Mouse (Mus musculus) neural tube, embryonic 14.5 days (tissue): Measurements from ENCODE around the gene Otof. TPM values are rescaled to one million over a fixed set of nuclear protein-coding genes. Genes with fewer than 3 reads are reported as not detected.

Experiments
- ATAC-seq: fragments of 200-750 bp; cut with Nextera tagmentation; 2 replicates; pipeline ENCODE4 v1.8.0; 2017; ENCODE audit warnings: low read depth, mild to moderate bottlenecking, moderate TSS enrichment, moderate library complexity
- H3K27ac ChIP-seq: fragments of 300-500 bp; sonication (generic); 2 replicates; pipeline ENCODE4 v1.5.1; 2014; ENCODE audit warnings: low read depth, mild to moderate bottlenecking, control low read depth, low read length, moderate library complexity, mixed read lengths
- H3K27me3 ChIP-seq: fragments of 300-500 bp; sonication (generic); 2 replicates; pipeline ENCODE4 v1.6.1; 2014; ENCODE audit warnings: low read length; ENCODE audit not compliant: control insufficient read depth, insufficient read depth
- H3K36me3 ChIP-seq: fragments of 300-500 bp; sonication (generic); 2 replicates; pipeline ENCODE4 v1.6.1; 2014; ENCODE audit warnings: low read length, mixed read lengths; ENCODE audit not compliant: control insufficient read depth, insufficient read depth
- H3K4me1 ChIP-seq: fragments of 300-500 bp; sonication (generic); 2 replicates; pipeline ENCODE4 v1.6.1; 2014; ENCODE audit warnings: low read length; ENCODE audit not compliant: control insufficient read depth, insufficient read depth
- H3K4me2 ChIP-seq: fragments of 300-500 bp; sonication (generic); 2 replicates; pipeline ENCODE4 v1.6.1; 2014; ENCODE audit warnings: mild to moderate bottlenecking, low read depth, low read length, control low read depth
- H3K4me3 ChIP-seq: fragments of 300-500 bp; sonication (generic); 2 replicates; pipeline ENCODE4 v1.5.1; 2014; ENCODE audit warnings: low read depth, low read length, control low read depth, mixed read lengths
- H3K9ac ChIP-seq: fragments of 300-500 bp; sonication (generic); replicated peaks from 2 replicates; pipeline ENCODE4 v1.6.1; 2014; ENCODE audit warnings: low read depth, mild to moderate bottlenecking, control low read depth, low read length, mixed read lengths
- H3K9me3 ChIP-seq: fragments of 300-500 bp; sonication (generic); 2 replicates; pipeline ENCODE4 v1.6.1; 2016; ENCODE audit warnings: low read length; ENCODE audit not compliant: control insufficient read depth
- WGBS: fragments of 180-500 bp; shearing (Covaris S2); extraction: QIAGEN DNeasy Blood & Tissue Kit; methylation state at CpG from one replicate; pipeline ENCODE4 v1.1.7; 2014; 5-methylcytosine and 5-hydroxymethylcytosine counted together
- polyA plus RNA-seq: library from polyadenylated mRNA; unstranded; fragments of >200 nt; fragmentation: Nextera tagmentation; extraction: Ambion mirVana; gene quantifications from 2 replicates; pipeline ENCODE4 v1.2.1, GENCODE M21; 2014

The Otof gene
- polyA plus RNA-seq, 1 experiment from 2014 or later: 5.8 TPM

- Histone ChIP-seq H3K9ac (no peak overlapping the region), H3K9me3 (no peaks in the 10 kb centered on the region), H3K4me3 (no peak overlapping the region), H3K27ac (no peak overlapping the region), H3K36me3 (no peaks in the 10 kb centered on the region), H3K27me3 (no peaks in the 10 kb centered on the region), H3K4me1 (no peaks in the 10 kb centered on the region; the same call in 1 of the 2 replicates), H3K4me2 (no peak overlapping the region)
- ATAC-seq: no peak
- WGBS: 72% methylated on average over 2 of the region's 2 CpGs
These were observed 46.4 kb downstream of the Otof start for GRCm38 (mm10) chr5:30415381-30415780.

GRCm38 (mm10) chr5:30411524-30411923, 50.2 kb downstream of the Otof start:
- no peak overlapping the region for H3K27ac ChIP-seq
- WGBS: 42% methylated on average over 10 of the region's 10 CpGs
- H3K36me3 ChIP-seq: no peaks in the 10 kb centered on the region
- no peak overlapping the region for H3K4me2 ChIP-seq
- no peaks in the 10 kb centered on the region for H3K27me3 ChIP-seq
- no peak overlapping the region for H3K4me3 ChIP-seq
- no peak for ATAC-seq
- H3K9me3 ChIP-seq: no peaks in the 10 kb centered on the region
- no peak overlapping the region for H3K9ac ChIP-seq
- no peaks in the 10 kb centered on the region; the same call in 1 of the 2 replicates for H3K4me1 ChIP-seq

- Histone ChIP-seq H3K36me3 (no peaks in the 10 kb centered on the region), H3K27me3 (no peaks in the 10 kb centered on the region), H3K9me3 (no peaks in the 10 kb centered on the region), H3K9ac (no peak overlapping the region), H3K27ac (no peak overlapping the region), H3K4me3 (no peak overlapping the region), H3K4me1 (no peaks in the 10 kb centered on the region), H3K4me2 (no peak overlapping the region)
- WGBS: 12% methylated on average over 9 of the region's 9 CpGs
- no peak for ATAC-seq
These were observed 54.9 kb downstream of the Otof start for GRCm38 (mm10) chr5:30406876-30407275.

- no peak for ATAC-seq
These were observed 60.6 kb downstream of the Otof start for GRCm38 (mm10) chr5:30401165-30401564.

GRCm38 (mm10) chr5:30400521-30400920, 61.2 kb downstream of the Otof start:
- H3K27me3 ChIP-seq: no peaks in the 10 kb centered on the region
- ATAC-seq: no peak
- H3K4me3 ChIP-seq: no peak overlapping the region
- no peaks in the 10 kb centered on the region for H3K9me3 ChIP-seq
- H3K4me2 ChIP-seq: no peak overlapping the region
- WGBS: 87% methylated on average over 5 of the region's 5 CpGs
- no peak overlapping the region for H3K9ac ChIP-seq
- H3K4me1 ChIP-seq: no peaks in the 10 kb centered on the region
- H3K27ac ChIP-seq: no peak overlapping the region
- no peaks in the 10 kb centered on the region for H3K36me3 ChIP-seq

More at GRCm38 (mm10) chr5:30401165-30401564, 60.6 kb downstream of the Otof start:
- Histone ChIP-seq H3K27me3 (no peaks in the 10 kb centered on the region), H3K36me3 (no peaks in the 10 kb centered on the region), H3K9me3 (no peaks in the 10 kb centered on the region), H3K9ac (no peak overlapping the region), H3K4me1 (no peaks in the 10 kb centered on the region), H3K4me2 (no peak overlapping the region), H3K27ac (no peak overlapping the region), H3K4me3 (no peak overlapping the region)
- 12% methylated on average over 8 of the region's 8 CpGs for WGBS

DNA sequence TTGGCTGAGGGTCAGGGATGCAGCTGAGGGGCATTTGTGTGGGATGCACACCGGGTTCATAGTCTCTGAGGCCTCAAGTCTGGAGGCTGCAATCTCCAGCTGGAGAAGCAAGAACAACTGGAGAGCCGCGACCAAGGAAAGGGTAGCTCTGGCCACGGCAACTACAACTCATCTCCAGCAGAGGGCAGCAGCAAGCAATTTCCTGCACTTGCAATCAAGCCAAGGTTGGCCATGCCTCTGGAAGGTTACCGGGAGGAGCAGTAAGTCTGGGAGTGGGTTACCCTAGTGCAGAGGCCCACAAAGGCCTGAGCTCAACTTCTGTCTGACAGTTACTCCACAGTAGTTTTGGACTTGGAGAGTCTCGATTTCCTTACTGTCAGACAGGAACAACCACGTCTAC, 70.3 kb downstream of the Otof start:
- H3K4me1 ChIP-seq: no peaks in the 10 kb centered on the region
- no peaks in the 10 kb centered on the region for H3K9me3 ChIP-seq
- no peaks in the 10 kb centered on the region for H3K27me3 ChIP-seq
- WGBS: 27% methylated on average over 7 of the region's 7 CpGs
- H3K4me2 ChIP-seq: no peak overlapping the region
- H3K4me3 ChIP-seq: no peak overlapping the region
- ATAC-seq: peak; percentile 58; the same call in 1 of the 2 replicates
- no peaks in the 10 kb centered on the region for H3K36me3 ChIP-seq
- no peak overlapping the region for H3K9ac ChIP-seq
- H3K27ac ChIP-seq: no peak overlapping the region

DNA sequence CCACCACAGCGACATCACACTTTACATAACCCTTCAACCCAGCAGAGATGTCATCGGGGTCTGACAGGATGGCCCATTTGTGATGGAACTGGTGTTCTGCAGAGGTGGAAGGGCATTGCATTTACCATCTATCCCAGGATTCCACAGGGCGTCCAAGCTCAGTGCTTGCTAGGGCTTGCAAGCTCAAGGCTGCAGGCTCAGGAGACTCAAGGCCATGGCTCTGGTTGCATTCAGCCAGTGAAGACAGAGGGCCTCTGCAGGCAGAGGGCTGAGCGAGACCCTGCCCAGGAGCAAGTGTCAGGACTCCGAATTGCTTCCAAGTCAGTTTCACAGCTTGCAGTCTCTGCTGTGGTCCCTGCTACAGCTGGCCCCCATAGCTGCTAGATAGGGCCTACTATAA, 71.9 kb downstream of the Otof start:
- Histone ChIP-seq H3K4me2 (no peak overlapping the region), H3K4me1 (no peaks in the 10 kb centered on the region), H3K36me3 (no peaks in the 10 kb centered on the region), H3K27me3 (no peaks in the 10 kb centered on the region), H3K9ac (no peak overlapping the region), H3K4me3 (no peak overlapping the region), H3K27ac (no peak overlapping the region), H3K9me3 (no peaks in the 10 kb centered on the region)
- 91% methylated on average over 5 of the region's 5 CpGs for WGBS
- no peak for ATAC-seq

DNA sequence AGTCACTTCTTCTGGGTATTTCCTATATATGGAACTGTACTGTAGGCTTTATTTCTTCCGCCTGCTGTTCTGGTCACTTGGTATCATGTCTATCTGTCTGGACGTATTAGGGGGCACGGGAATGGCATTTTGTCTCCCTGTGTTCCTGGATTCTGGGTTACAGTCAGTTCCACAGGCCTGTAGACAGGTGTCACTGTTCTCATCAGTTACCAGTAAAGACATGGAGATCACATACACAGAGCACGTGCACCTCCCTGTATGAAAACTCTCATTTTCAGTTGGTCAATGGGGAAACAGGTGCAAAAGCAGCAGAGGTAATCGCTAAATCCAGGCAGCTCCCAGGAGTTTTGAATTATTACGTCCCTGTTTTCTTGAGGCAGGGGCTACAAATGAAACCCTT, 74.0 kb downstream of the Otof start:
- H3K4me2 ChIP-seq: no peak overlapping the region
- no peak overlapping the region for H3K9ac ChIP-seq
- no peaks in the 10 kb centered on the region for H3K9me3 ChIP-seq
- H3K27ac ChIP-seq: no peak overlapping the region
- no peaks in the 10 kb centered on the region for H3K36me3 ChIP-seq
- WGBS: 87% methylated on average over 6 of the region's 6 CpGs
- H3K4me3 ChIP-seq: no peak overlapping the region
- H3K4me1 ChIP-seq: no peaks in the 10 kb centered on the region
- no peak for ATAC-seq
- H3K27me3 ChIP-seq: no peaks in the 10 kb centered on the region

GRCm38 (mm10) chr5:30382876-30383275, 78.9 kb downstream of the Otof start:
- H3K9ac ChIP-seq: no peak overlapping the region
- no peak overlapping the region for H3K4me3 ChIP-seq
- ATAC-seq: no peak
- no peaks in the 10 kb centered on the region for H3K36me3 ChIP-seq
- H3K27me3 ChIP-seq: no peaks in the 10 kb centered on the region
- H3K27ac ChIP-seq: no peak overlapping the region
- no peaks in the 10 kb centered on the region for H3K4me1 ChIP-seq
- WGBS: 66% methylated on average over 7 of the region's 7 CpGs
- H3K9me3 ChIP-seq: no peaks in the 10 kb centered on the region
- no peak overlapping the region for H3K4me2 ChIP-seq

- Histone ChIP-seq H3K9me3 (no peaks in the 10 kb centered on the region), H3K4me1 (no peaks in the 10 kb centered on the region), H3K27me3 (no peaks in the 10 kb centered on the region), H3K9ac (no peak overlapping the region), H3K4me3 (no peak overlapping the region), H3K27ac (no peak overlapping the region), H3K4me2 (no peak overlapping the region), H3K36me3 (no peaks in the 10 kb centered on the region)
- WGBS: 77% methylated on average over 5 of the region's 5 CpGs
- ATAC-seq: no peak
These were observed 92.3 kb downstream of the Otof start for GRCm38 (mm10) chr5:30369426-30369825.
